Mouse (Mus musculus) hindlimb bud, embryonic 11.5 days (tissue): ENCODE measurements at regions not wholly inside any gene's neighbourhood (a gene's known extent, or its start where the extent isn't known, plus 50 kb on each side); places are given as distances from the start of the nearest gene placed in this dataset.

ENCODE experiments used
- DNase-seq: peaks from one replicate; pipeline ENCODE4 v3.0.0-alpha.2; 2012; ENCODE audit warnings: low read depth, low spot score; ENCODE audit errors: extremely low spot score

DNA sequence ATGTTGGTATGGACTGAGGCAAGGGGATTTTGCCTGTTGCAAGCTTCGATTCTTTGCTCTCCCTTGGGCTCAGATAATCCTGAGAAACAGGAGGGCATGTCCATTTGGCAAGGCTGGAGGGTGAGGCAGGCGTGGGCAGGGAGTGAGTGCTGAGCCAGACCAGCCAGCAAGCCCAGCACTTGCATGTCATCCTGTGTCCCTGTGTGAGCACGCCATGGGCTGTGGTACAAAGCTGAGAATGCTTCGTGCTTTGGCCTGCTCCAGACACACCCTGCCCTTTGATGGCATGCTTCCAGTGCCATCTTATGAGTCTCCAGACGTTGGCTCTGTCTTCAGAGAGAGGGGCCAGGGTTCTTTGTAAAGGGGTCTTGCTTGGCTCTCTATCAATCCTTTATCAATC is 557.1 kb downstream of the Vrk1 start:
- DNase-seq, result no peak

DNA sequence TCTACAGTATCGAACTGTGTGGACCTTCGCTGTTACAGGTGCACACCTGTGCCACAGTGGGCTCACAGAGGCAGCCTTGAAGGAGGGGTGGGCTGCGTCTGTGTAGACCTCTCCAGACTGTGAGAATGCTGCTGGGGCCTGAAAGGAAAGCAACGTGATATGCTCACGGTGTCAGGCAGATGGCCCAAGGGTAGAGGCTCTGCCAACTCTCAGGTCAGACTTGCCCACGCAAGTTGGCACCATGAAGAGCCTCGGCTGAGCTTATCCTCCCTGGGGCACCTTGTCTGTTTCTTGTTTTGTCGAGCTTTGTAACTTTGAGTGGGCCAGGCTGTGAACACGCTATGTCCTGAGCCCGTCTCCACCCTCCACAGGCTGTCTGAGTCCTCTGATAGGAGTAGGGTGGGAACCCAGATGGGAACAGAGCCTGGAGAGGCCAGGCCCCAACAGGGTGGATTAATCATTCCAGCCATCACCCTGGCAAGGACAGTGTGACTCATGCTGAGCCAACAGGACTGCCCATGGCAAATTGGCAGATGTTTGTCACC is 558.6 kb downstream of the Vrk1 start:
- DNase-seq, result no peak

DNA sequence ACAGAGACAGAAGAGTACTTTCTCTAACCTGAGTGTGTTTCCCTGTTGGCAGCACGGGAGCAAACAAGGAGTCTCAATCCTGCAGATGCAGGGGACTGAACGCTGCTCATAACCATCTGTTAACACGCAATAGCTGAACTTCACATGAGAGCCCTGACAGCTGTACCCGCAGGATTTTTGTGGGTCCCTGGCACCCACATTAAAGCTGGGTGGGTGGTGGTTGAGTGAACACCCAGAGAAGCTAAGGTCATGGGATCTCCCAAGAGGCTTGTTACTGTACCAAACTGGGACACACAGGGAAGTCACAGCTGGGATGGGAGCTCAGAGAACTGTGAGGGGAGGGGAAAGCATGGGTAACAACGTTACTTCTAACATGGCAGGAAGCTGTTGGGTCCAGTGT is 562.9 kb downstream of the Vrk1 start:
- DNase-seq, result no peak

DNA sequence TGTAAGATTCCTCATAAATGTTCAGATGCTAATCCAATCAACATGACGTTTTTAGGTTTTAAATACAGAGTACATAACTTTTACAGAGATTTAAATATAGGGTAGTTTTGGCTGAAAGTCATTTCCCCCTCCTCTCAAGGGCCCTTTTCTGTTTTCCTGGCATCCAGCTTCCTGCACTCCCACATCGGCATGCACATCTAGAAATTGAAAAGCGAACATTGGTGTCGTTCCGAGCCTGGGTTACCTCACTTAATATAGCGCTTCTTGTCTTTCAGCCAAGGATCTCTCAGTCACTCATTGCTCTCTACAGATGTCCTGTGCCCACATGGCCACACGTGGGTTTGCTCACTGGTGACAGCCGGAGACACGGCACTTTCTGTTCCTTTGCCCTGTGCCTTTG is 572.7 kb downstream of the Vrk1 start:
- DNase-seq, result no peak

DNA sequence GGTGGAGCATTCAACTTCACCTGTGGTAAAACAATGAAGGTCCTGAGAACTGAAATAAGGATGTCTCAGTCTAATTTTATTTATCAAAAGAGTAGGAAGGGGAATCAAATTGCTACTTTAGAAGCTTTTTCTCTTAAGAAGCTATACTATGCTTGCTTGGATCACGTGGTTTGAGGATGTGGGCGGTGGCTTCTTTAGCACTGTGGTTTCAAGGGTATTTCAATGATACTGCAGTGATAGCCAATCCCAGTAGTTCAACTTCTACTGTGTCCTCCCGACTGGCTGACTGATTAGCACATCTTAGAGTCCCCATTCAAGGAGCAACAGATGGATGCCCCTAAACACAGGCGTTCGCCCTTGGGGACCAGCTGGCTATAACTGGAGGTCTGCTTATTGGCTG is 575.6 kb downstream of the Vrk1 start:
- DNase-seq, result no peak

DNA sequence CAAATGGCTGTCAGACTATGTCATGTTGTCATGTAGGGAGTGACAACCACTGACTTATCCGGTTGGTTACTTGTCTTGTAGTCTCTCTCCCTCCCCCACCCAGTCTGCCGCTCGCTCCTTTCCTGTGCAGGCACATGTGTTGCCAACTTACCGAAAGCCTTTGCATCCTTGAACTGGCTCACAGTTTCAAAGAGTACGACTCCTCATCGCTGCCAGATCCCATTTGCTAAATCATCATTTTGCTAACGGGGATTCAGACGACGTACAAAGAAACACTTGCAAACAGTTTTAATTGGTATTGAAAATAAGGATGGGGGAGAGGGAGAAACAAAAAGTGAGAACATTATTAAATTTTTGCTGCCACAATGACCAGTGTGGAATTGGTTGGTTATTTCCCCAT is 582.7 kb downstream of the Vrk1 start:
- DNase-seq, result no peak

DNA sequence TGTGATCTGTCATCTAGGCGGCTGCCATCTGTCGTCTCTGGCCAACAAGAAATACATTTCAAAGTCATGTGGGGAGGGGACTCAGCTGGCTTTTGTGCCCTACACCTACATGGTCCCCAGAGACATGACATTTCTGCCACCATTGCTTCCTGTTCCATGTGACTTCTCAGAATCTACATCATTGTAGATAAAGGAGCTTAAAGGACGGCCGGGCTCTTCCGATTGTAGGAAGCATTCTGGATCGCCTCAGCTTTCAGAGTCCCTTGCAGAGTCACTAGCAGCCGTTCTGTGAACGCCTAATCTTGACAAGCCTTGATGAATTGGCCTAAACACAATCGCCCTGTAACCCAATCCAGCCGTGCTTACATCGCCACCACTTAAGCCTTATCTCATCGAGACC is 587.6 kb downstream of the Vrk1 start:
- no peak for DNase-seq

DNA sequence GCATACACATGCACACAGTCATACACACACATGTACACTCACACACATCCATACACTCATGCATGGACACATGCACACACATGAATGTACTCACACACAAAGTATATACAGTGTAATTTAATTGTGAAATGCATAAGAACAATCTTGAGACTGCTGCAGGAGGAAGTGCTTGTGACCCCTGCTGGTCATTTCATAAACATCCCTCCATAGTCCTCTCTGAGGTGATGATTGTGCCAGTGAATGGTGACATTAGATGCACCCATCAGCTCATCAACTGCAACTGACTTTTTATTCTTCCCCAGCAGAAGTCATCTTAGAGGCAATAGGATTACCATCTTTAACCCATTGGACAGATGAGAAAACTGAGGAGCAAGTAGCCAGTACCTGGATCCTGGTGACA is 597.2 kb downstream of the Vrk1 start:
- DNase-seq, result no peak

DNA sequence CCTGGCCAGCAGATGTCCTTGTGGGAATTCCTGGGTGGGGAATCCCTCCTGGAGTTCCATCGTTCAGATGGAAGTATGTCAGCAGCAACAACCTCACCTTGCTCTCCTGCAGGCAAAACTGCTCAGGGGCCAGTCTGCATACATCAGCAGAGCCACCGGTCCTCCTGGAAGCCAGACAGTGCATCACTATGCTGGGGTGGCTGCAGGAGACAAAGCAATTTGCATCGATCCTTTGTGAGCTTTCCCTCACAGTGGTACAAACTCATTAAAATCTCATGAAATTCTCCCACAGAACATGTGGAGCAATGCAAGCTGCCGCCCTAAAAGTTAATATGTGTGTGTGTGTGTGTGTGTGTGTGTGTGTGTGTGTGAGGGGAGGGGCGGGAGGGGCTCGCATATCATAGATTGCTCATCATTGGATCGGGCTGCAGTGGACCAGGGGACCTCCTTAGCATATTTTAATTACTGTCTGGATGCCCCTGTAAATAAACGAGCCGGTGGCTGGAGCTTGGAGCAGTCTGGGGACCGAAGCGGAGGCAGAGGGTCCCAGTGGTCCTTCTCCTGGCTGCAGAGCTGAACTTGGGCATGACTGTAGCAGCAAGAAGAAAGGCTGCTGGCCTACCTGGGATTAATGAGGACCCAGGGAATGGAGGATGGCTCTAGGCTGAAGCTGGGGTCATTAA is 597.8 kb downstream of the Vrk1 start:
- no peak for DNase-seq

DNA sequence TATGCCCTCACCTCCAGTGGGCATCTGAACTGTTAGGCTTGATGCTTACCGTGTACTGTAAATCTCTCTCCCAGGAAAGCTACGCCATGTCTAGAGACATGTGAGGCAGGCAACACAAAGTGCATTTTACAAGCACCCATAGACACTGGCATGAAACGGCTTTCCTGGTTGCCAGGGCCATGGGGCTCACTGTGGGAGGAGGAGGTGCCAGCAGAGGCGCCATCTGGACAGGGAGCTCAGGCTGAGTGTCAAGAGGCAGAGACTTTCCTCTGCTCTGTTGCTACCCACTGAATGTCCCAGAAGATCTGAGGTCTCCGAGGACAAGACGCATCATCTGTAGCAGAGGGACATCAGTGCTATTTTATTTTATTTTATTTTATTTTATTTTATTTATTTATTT is 608.7 kb downstream of the Vrk1 start:
- DNase-seq, result no peak

DNA sequence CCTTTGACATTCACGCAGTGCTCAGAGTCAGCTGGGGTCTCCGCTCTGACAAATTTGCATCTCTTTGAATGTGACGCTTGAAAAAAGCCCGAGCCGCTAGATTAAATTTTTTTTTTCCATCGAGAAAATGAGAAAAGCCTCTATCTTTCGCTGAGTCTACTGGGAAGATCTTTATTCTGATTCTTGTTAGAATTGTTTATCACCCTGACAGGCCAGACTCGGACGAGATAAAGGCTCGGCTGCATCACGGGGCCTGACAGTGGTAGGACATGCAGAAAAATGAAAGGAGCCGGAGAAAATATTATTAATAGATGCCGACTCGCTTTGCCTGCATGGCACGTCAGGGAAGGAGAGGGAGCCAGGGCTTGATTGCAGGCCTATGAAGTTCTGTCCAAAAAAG is 616.8 kb downstream of the Vrk1 start:
- DNase-seq, result no peak

DNA sequence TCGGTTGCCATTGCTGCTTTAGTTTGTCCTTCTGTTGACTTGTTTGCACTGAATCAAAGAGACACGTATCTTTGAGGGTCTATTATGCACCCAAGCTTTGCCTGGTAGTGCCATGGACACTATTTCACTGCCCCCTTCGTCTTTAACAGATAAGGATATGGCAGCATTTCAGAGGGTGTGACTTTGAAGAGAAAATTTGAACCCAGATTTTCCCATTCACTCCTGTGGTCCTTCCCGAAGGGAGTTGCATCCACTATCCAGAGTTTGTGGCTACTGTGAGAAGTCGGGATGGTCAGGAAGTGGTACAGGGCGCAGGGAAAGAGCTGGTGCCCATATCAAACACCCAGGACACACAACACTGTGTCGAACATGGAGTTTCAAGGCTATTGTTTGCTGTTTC is 622.5 kb downstream of the Vrk1 start:
- no peak for DNase-seq

DNA sequence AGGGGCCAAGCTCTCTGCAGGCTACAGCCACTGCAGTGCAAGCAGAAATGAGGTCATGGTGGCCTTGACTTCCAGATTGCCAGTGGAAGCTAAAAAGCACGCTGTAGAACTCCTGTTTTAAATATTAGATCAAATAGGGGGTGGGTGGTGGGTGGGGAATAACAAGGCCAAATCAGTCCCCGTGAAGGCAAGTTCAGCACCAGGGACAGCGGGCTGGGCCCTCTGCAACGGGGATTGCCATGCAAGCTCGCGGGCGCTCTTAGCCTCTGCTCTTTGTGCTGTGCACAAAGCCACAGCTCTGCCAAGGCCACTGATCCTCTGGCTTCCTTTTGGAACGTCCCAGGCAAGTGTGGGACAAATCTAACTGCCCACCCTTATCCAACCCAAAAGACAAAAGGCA is 623.1 kb downstream of the Vrk1 start:
- DNase-seq, result peak; percentile 42

DNA sequence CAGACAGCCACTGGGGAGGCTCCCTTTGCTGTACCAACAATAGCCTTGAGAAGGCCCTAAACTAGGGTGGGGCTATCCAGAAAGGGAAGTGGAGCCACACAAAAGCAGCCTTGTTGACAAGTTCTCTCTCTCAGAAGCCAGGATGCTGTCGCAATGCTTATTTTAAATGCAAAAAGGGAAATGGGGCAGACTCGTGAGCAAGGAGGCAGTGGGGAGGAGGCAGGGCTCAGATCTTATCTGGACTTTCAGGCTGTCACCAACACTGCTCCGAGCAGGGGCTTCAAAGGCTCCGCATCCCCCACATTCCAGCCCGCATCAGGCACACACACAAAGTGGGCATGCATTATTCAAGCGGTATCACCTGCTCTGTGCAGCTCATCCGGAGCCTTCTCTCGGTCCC is 648.3 kb downstream of the Vrk1 start:
- DNase-seq, result no peak

DNA sequence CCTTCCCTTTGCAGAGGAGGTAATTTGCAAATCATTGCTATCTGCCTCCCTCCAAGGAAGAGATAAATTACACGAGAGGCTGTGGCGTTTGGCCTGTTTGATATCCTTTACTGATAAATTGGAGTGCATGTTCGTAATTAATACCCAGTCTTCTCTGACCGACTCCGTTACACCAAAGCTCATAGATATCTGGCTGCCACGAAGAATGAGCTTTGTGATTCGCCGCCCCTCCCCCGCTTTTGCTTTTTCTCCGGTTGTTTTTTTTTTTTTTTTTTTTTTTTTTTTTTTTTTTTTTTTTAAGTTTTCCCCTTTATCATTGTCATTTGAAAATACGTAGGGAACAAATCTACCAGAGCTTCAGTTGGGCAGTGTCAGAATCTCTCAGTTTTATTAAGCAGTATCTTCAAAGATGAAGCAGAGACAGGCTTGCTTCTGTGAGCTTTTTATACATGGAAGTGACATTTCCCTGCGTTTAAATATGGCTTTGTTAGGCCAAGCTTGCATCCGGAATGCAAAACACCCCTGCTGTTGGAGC is 663.3 kb downstream of the Vrk1 start:
- DNase-seq, result no peak

DNA sequence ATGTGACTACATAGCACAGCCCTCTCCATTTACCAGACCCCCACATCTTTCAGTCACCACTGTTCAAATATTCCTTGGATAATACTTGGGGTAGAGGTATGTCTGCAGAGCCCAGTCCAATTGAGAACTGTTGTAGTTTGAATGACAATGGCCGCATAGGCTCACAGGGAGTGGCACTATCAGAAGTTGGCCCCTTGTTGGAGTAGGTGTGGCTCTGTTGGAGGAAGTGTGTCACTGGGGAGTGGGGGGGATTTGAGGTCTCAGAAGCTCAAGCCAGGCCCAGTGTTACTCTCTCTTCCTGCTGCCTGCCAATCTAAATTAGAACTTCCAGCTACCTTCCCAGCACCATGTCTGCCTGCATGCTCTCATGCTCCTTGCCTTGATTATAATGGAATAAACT is 664.7 kb downstream of the Vrk1 start:
- DNase-seq, result no peak

DNA sequence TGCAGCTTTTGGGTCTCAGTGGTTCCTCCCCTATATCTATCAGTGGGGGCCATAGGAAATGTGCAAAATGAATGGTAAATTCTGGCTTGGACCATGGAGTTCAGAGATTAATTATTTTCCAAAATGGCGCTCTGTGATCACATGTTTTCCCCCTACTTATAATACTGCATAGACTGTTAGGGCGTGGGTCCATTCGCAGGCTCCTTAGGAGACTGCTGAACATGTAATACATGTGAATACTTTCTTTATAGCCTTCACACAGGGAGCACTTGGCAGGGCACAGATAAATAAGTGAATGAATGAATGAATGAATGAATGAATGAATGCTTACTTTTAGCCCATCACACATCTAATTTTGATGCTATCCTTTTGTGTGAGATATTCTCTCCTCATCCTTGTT is 666.1 kb downstream of the Vrk1 start:
- no peak for DNase-seq

DNA sequence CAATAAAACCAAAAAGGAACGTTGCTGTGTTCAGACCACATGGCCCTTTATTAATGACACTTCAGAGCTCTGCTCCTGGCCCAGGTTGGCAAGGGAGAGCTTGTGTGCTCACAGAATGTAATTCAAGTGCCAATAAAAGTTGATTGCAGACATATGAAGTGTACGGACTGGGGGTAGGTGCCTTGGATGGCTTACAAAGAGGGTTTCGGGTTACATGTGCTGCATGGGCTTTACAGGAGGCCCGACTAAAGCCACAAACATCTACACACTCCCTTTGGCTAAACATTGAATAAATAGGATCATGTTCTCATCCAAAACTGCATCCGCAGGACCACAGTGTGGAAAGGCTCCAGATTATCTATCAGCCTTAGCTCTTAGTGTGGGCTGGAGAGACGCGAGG is 666.5 kb downstream of the Vrk1 start:
- peak; percentile 50 for DNase-seq

DNA sequence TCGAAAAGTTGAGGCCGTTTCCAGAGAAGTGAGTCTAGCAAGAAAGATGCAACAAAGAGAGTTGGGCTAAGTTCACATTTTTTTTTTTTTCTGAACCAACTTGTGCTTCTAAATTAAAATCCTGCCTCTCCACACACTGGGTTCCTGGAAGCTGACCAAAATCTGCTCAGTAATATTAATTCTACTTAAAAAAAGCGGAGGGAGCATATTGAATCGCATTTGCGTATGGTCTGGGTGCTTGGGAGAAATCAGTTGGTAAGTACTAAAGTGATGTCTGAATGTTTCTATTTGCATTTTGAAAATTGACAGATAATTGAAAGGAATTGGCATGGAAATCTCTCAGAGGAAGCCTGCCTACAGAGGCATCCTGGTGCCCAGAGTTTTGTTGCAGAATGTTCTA is 676.0 kb downstream of the Vrk1 start:
- DNase-seq, result no peak

DNA sequence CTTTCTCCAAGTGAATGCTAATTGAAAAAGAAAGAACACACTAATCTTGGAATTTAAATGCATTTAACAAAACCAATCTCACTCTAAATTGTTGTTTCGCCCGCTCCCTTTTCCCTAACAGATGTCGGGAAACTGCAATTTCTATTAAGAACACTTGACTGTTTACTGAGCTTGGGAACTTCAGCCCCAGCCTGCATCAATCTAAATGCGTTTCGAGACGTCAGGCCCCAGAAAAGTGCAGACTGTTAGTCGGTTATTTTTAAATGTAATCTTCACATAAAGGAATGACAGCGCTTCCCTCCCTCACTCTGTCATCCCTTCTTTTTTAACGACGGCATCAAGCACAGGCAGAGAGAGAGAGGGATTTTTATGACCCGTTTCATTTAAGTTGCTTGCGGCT is 677.7 kb downstream of the Vrk1 start:
- DNase-seq, result no peak

DNA sequence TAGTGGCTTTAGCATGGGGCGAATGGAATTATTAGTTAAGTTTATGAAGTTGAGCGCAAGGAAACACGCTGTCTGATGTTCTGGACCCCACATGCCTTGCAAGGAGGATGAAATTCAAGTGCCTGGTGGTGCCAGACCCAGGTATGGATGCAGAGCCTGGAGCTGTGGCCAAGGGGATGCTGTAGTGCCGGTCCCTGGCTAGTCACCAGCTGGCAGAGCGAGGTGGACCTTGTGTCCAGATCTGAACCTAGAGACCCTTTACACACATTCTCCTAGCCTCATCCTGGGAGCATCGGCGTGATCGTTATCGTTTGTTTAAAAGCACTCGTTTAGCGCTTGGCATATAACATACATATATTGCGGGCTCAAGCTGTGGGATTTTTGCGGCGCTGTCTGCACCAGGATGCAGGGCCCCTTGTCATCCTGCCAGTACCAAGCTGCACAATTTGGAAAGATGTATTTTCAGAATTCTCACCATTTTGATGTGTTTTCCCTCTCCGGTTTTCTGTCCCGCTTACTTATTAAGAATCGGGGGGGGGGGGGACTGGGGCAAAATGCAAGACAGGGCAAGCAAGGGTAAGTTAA is 678.2 kb downstream of the Vrk1 start:
- no peak for DNase-seq

DNA sequence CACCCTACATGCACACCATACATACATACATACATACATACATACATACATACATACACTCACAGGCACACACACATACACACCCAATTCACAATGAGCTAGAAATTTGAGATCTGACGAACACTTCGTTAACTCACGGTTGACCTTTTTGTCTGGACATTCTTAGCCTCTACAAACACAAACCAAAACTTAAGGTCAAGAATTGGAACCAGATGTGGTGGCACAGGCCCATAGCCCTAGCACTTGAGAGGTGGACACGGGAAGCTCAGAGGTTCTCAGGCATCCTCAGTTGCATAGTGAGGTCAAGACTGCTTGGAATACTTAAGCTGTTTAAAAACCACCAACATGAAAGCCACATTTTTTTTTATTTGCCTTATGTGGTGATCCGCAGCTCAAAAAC is 692.9 kb downstream of the Vrk1 start:
- no peak for DNase-seq
